Mouse (Mus musculus) kidney, postnatal 36 days (tissue): ENCODE data around the gene Wrap73.

Experiments used
- DNase-seq, 2 experiments: peaks; one replicate each; pipeline ENCODE4 v3.0.0; 2021 to 2022; ENCODE audit warnings: mixed read lengths in 2 of 2

The Wrap73 gene

DNA sequence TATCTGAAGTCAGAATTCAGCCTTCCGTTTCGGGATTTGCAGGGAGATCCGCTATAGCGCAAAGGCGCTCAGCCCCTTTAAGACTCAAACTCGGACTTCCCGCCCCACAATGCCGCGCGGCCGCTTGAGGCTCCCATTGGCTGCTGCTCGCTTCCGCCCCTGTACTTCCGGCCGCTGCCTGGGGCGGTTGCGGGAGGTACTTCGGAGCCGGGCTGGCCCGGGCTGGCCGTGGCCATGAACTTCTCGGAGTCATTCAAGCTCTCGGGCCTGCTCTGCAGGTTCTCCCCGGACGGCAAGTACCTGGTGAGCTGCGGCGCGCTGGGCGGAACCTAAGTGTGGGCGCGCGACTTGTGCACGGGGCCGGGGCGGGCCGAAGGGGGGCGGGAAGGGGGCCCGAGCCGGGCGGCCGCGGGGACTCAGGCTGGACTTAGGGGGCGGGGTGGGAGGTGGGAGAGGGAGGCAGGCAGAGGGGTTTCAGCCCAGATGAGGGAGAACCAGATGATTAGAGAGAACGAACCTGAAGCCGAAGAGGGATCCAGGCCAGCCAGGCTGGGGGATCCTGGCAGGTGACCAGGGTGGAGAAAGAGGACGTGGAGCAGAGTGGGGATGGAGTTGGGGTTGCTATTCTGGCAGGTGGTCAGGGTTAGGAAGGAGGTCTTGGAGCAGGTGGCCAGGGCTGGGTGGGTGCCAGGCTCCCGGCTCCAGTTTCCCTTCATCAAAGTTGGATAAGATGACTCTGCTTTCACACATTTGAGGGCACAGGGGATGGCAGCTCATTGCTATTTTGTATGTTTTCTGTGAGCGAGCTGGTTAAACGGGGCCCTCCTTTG lies at the start of gene Wrap73:
Gene Wrap73 (plus strand): TSS at position 162 of the 830 bp plus-strand sequence.
- DNase-seq, result peak; percentile 93 to 95

- peak; percentile 39 to 81 for DNase-seq
Measured at GRCm38 (mm10) chr4:154093210-154093609, 49.0 kb upstream of the Wrap73 start.

GRCm38 (mm10) chr4:154096111-154096510 lies 46.1 kb upstream of the Wrap73 start:
- no peak for DNase-seq

GRCm38 (mm10) chr4:154099361-154099760 lies 42.8 kb upstream of the Wrap73 start:
- no peak for DNase-seq

DNA sequence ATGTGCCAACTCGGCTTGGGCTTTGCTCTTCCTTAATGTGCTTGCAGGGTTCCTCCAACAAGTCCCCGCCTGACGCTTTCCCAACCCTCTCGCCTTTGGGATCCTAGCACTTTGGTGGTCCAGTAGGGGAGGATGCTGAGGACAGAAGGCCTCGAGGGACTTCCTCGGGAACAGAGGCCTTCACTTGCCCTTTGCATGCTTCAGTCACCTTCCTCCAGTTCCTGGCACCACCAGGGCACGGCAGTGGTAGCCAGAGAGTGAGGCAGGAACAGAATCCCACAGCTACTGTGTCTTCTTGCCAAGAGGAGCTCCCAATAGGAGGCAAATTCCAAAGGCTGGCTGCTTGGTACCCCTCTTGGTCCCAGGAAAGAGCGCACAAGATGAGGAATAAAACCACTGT lies 38.8 kb upstream of the Wrap73 start:
- no peak for DNase-seq

DNA sequence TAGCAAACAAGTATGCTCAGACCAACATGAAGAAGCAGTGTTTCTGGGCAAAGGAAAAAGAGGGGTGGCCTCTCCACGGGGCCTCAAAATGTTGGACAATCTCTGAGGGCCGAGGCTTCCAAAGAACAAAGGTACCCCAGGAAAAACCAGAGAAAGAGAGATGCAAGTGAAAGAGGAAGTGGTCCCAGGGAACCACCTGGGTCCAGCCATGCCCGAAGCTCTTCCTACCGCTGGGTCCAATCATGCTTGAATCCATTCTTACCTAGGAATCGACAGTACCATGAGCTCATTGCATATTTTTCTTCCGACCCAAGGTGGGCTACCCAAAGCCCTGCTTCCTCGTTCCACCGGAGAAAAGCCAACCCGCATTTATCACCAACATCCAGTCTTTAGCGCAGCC lies 38.3 kb upstream of the Wrap73 start:
- no peak for DNase-seq

DNA sequence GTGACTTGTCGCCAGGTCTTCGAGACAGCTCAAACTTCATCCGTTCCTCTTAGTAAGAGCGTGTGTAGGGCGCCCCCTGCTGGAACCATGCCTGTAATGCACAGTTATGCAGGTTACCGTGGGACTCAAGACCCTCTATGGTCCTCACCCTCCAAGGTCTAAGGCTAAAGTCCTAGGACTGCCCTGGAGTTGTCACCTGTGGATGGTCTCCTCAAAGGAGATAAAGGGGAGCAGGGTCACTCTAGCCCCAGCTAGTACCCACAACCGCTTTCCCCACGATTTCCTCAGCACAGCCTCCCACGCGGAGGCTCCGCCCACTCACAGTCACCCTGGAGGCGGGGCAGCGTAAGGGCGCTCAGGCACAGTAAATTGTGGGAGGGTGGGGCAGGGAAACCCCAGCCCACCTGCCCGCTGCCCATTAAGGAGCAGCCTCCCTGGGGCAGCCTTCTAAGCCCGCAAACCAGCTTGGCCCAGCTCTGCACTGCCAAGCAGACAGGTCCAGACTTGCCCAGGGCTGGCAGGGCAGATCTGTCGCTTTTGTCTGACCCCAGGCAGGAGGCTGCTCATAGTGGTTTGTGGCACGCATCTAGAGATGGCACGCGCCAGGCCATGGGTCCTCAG lies 36.7 kb upstream of the Wrap73 start:
- peak; percentile 39 to 82 for DNase-seq

DNA sequence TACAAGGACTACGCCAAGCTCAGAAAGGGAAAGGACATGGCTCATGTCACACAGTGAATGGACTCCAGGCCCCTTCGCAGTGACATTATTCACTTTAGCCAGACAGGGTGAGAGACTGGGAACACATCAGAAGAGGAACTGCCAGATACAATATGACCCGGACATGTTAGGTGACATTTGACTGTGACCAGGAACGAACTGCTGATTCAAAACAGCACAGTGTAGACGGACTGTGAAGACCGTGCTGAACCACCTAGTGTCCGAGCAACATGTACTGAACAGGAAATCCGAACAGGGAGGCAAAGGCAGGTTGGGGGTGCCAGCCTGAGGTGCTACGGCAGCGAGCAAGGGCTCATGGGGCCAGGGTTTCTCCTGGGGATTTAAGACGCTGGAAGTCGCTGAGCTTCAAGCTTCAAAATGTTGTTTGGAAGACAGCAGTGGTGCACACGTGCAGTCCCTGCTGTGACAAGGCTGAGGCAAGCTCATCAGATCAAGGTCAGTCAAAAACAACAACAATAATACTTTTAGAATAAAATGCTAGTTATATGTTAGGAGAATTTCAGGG lies 35.6 kb upstream of the Wrap73 start:
- DNase-seq, result no peak

- no peak for DNase-seq
Measured at GRCm38 (mm10) chr4:154109216-154109849, 32.8 kb upstream of the Wrap73 start.

DNA sequence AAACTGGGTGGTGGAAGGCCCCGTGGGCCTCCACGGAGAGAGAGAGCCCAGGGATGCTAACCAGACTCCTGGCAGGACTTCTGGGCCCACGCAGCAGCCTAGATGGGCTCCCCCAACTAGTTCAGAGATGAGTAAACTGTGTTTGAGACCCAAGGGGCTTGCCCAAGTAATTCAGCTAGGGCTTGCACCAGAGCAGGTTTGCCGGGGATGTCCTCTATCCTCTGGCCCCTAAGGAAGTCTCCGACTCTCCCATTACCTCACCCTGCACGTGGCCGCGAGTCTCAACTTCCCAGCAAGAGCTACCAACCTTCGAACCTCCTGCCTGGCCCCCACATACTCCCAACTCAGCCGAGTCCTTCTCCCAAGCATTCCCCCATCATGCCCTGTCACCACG lies 32.3 kb upstream of the Wrap73 start:
- no peak for DNase-seq

DNA sequence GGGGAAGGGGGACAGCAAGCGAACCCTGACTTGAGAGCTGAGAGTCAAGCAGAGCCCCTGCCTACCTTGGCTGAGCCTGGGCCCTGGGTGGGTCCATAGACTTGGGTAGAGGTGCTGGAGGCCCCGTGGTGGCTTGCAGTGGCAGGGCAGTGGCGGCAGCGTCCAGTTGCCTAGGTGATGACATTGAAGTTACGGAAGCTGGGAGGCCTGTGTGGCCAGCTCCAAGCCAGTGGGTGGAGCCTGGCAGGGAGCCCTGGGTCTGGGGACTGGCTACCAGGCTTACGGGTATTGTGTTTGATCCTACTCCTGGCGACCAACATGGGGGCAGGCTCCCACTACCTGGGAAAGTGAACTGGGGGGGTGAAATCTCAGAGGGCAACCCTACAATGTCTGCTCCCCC lies 25.8 kb upstream of the Wrap73 start:
- peak in 1 of 2 experiments; percentile 10 for DNase-seq

DNA sequence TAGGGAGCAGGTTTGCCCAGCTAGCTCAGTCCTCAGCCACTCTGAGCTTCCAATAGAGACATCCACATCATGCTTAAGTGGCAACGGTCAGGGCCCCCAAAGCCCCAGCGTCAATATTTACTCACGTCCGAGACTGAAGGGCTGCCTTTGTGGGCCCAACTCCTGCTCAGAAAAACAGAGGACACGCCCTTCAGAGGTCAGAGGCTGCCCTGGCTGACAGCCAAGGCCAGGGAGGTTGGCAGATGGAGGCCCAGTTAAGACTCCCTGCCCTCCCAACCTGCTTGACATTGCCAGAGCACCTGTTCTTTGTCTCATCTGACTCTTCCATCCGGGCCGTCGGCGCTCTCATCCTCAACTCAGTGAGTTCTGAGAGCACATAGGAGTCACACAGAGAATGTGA lies 23.4 kb upstream of the Wrap73 start:
- DNase-seq, result no peak

- DNase-seq, result no peak
Measured at GRCm38 (mm10) chr4:154119208-154119607, 23.0 kb upstream of the Wrap73 start.

GRCm38 (mm10) chr4:154121800-154122199 lies 20.4 kb upstream of the Wrap73 start:
- DNase-seq, result no peak

DNA sequence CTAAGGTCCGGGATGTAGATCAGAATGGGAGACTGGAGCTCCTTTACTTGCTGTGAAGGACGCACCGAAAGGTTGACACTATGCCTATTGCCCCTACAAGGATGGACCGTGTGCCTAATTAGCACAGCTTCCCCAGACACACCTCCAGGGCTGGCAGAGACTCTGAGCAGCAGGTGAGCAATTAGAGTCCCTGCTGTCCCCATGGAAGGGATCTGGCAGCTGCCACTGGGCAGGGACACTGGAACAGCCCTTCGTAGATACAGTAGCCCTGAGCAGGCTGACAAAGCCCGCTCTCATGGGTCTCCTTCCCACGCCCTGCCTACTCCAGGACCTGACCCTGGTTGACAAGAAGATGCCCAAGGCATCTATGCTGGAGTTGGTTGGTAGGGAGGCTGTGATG lies 19.8 kb upstream of the Wrap73 start:
- DNase-seq, result no peak

GRCm38 (mm10) chr4:154123553-154123952 lies 18.6 kb upstream of the Wrap73 start:
- no peak for DNase-seq

- DNase-seq, result no peak
Measured at GRCm38 (mm10) chr4:154125202-154125601, 17.0 kb upstream of the Wrap73 start.

DNA sequence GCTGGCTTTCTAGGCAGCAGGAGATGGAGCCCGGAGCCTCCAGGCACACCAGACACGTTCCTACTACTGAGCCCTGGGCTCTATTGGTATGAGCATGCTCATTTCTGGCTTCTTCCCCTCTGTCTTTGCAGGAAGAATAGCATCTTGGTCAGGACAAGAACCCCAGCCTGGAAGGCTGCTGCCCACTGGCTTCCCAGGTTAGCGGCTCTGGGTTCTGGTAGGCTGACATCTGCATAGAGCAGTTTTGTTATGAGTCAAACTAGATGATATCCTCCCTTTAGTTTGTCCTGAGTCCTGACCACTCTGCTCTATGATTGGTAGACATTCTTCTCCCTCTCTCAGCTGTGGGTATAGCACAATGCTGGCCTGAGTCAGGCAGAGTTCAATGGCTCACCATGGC lies 14.9 kb upstream of the Wrap73 start:
- no peak for DNase-seq

DNA sequence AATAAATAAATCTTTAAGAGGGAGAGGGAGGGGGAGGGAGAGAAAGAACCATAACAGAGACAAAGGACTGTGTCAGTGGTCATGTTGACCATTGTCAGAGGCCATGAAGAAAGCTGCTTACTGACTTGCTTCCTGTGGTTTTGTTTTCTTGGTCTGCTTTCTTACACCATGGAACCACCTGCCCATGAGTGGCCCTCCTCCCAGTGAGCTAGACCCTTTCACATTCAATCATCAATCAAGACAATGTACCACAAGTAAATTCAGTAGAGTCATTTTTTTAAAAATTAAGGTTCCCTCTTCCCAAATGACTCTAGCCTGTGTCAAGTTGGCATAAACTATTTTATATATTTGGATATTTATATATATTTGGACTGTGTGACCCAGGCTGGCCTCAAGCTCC lies 12.2 kb upstream of the Wrap73 start:
- no peak for DNase-seq

- no peak for DNase-seq
Measured at GRCm38 (mm10) chr4:154131894-154132293, 10.3 kb upstream of the Wrap73 start.

GRCm38 (mm10) chr4:154134803-154135202 lies 7.4 kb upstream of the Wrap73 start:
- no peak for DNase-seq

GRCm38 (mm10) chr4:154137139-154137538 lies 5.0 kb upstream of the Wrap73 start:
- DNase-seq, result no peak

GRCm38 (mm10) chr4:154139671-154140181 lies 2.4 kb upstream of the Wrap73 start:
- DNase-seq, result peak; percentile 29 to 61

- DNase-seq, result no peak
Measured at GRCm38 (mm10) chr4:154140182-154140212, 2.2 kb upstream of the Wrap73 start, which contains the start of gene Trp73. Gene Trp73 (minus strand): TSS chr4:154140208.
